Mouse (Mus musculus) lung, postnatal 25 days (tissue): Measurements from ENCODE around the gene Prl5a1.

Source experiments
- DNase-seq: peaks from one replicate; pipeline ENCODE4 v3.0.0; 2022; ENCODE audit warnings: low spot score

Gene Prl5a1

DNA sequence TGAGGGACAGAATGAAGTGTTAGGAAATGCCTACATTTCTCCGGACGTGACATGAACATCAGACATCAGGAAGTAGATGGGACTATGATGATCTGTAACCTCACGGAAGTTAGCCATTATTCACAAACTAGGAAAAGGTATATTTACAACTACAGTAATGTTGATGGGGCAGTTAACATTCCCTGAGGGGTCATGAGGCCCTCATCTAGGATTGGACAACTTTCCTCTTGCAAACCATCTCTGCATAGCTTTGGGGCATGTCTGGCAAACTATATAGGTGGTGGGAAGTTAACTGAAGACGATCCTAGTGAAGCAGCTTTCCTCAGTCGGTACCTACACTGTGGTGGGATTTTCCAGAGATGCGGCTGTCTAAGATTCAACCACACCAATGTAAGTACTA, at the start of gene Prl5a1:
Gene Prl5a1, plus strand, starts transcription at position 301 of the 400 bp plus-strand sequence.
- no peak for DNase-seq

DNA sequence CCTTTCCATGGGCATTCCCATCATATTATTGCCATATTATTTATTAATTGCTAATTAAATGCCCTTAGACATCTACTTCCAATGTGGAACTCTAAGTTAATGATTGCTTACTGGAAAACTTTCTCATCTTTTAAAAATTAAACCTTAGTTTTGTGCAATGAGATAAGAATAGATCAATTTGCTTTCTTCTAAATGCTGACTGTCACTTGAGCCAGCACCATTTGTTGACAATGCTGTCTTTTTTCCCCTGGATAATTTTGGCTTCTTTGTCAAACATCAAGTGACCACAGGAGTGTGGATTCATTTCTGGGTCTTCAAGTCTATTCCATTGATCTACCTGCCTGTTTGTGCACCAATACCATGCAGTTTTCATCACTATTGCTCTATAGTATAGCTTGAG, 46.1 kb upstream of the Prl5a1 start:
- no peak for DNase-seq

DNA sequence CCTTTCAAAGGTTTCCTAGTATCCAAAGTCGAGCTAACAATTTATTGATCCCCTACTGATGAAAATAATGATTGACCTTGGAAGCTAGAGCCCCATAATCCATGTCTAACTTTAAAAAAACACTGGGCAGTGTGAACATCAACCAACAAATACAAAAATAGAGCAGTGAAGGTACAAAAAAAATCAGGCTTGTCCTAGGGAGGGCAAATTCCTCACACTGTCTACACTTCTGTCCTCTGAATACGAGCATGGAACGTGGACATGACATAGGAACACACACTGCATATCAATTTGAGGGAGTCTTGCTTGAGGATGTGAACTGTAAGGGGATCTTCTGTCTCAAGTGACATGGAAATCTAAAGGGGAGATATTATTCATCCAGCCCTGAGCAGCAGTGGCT, 33.7 kb upstream of the Prl5a1 start:
- no peak for DNase-seq

DNA sequence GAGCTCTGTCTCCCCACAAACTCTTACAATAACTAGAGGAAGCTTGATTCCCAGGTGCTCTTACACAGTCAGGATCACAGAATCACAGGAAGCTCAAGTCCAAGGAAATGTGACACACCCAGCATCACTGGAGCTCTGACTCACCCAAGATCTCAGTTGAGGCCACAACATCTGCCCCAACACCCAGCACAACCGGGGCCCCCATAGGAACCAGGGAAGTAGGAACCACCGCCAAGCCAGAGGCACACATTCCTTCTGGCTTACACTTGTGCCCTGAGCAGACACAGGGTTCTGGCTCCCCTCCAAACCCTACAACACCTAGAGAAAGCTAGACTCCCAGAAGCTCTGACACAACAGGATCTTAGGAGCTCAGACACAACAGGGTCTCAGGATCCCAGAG, 9.5 kb upstream of the Prl5a1 start:
- no peak for DNase-seq

DNA sequence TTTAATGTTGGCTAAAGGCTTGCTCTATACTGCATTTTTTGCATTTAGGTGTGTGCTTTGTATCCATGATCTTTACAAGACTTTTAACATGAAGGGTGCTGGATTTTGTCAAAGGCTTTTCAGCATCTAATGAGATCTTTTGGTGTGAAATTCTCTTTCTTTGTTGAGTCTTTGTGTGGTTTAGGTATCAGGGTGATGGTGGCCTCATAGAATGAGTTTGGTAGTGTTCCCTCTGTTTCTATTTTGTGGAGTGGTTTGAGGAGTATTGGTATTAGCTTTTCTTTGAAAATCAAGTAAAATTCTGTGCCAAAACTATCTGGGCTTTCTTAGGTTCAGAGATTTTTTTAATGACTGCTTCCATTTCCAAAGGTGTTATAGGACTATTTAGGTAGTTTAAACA, 6.5 kb upstream of the Prl5a1 start:
- DNase-seq, result no peak
